Mouse (Mus musculus) MEL (cell line): ENCODE results near the gene Kndc1. TPM values are rescaled to one million over a fixed set of nuclear protein-coding genes. Genes with fewer than 3 reads are reported as not detected.

ENCODE experiments used
- DNase-seq: peaks from one replicate; pipeline ENCODE4 v3.0.0; 2011; ENCODE audit warnings: low read depth, low spot score
- H3K27ac ChIP-seq: 2 replicates; pipeline ENCODE4 v1.5.1; 2012; ENCODE audit warnings: low read depth, mild to moderate bottlenecking, control low read depth, low read length, moderate library complexity; ENCODE audit not compliant: control insufficient read depth
- H3K27me3 ChIP-seq, 2 experiments: fragments of 150-350 bp in 1 of 2; sonication (generic) in 1 of 2; 2 replicates each; pipeline ENCODE4 v1.6.1; 2012; ENCODE audit warnings: low read length in 2 of 2, mild to moderate bottlenecking in 2 of 2, improper control_type of control experiment in 1 of 2, moderate library complexity in 1 of 2; ENCODE audit not compliant: insufficient read depth in 2 of 2, control insufficient read depth in 1 of 2
- H3K36me3 ChIP-seq, 2 experiments: 2 replicates each; pipeline ENCODE4 v1.6.1; 2012 to 2014; ENCODE audit warnings: low read length in 2 of 2, improper control_type of control experiment in 1 of 2, inconsistent platforms in 1 of 2, mild to moderate bottlenecking in 1 of 2; ENCODE audit not compliant: insufficient read depth in 2 of 2, control insufficient read depth in 1 of 2
- H3K4me1 ChIP-seq, 2 experiments: fragments of 150-350 bp in 1 of 2; sonication (generic) in 1 of 2; 2 replicates each; pipeline ENCODE4 v1.6.1; 2012; ENCODE audit warnings: low read length in 2 of 2, improper control_type of control experiment in 1 of 2, mild to moderate bottlenecking in 1 of 2; ENCODE audit not compliant: insufficient read depth in 2 of 2, control insufficient read depth in 1 of 2
- H3K4me3 ChIP-seq, 2 experiments: fragments of 150-350 bp in 1 of 2; sonication (generic) in 1 of 2; 2 replicates each; pipeline ENCODE4 v1.5.1; 2012; ENCODE audit warnings: low read depth in 2 of 2, low read length in 2 of 2, mild to moderate bottlenecking in 2 of 2, moderate library complexity in 2 of 2, control low read depth in 1 of 2, improper control_type of control experiment in 1 of 2; ENCODE audit not compliant: control insufficient read depth in 1 of 2, insufficient read depth in 1 of 2
- H3K79me2 ChIP-seq: 2 replicates; pipeline ENCODE4 v1.6.1; 2012; ENCODE audit warnings: mild to moderate bottlenecking, low read length, moderate library complexity; ENCODE audit not compliant: control insufficient read depth, poor library complexity, insufficient read depth
- H3K9ac ChIP-seq: 2 replicates; pipeline ENCODE4 v1.6.1; 2012; ENCODE audit warnings: low read depth, mild to moderate bottlenecking, control low read depth, low read length, moderate library complexity; ENCODE audit not compliant: control insufficient read depth, poor library complexity, severe bottlenecking
- H3K9me3 ChIP-seq: fragments of 150-350 bp; sonication (generic); replicated peaks from 2 replicates; pipeline ENCODE4 v1.6.1; 2012; ENCODE audit warnings: mild to moderate bottlenecking, low read length, improper control_type of control experiment, moderate library complexity; ENCODE audit not compliant: insufficient read depth
- BHLHE40 ChIP-seq: IDR thresholded peaks from 2 replicates; pipeline ENCODE4 v1.6.1; 2012; ENCODE audit warnings: low read depth, mild to moderate bottlenecking, inconsistent platforms, low read length, improper control_type of control experiment, borderline replicate concordance
- CTCF ChIP-seq, 3 experiments: IDR thresholded peaks in 2 of 3; conservative IDR thresholded peaks in 1 of 3; 2 replicates each; pipeline ENCODE4 v1.5.1; 2011 to 2012; ENCODE audit warnings: low read length in 3 of 3, low read depth in 2 of 3, mild to moderate bottlenecking in 2 of 3, improper control_type of control experiment in 1 of 3, inconsistent platforms in 1 of 3, mixed read lengths in 1 of 3, moderate library complexity in 1 of 3; ENCODE audit not compliant: control insufficient read depth in 1 of 3, insufficient read depth in 1 of 3, poor library complexity in 1 of 3, severe bottlenecking in 1 of 3
- E2F4 ChIP-seq: IDR thresholded peaks from 2 replicates; pipeline ENCODE4 v1.6.1; 2011; ENCODE audit warnings: low read depth, low read length, improper control_type of control experiment, borderline replicate concordance
- EP300 ChIP-seq, 2 experiments: IDR thresholded peaks; 2 replicates each; pipeline ENCODE4 v1.6.1; 2011; ENCODE audit warnings: improper control_type of control experiment in 2 of 2, low read length in 2 of 2, low read depth in 1 of 2, mild to moderate bottlenecking in 1 of 2
- ETS1 ChIP-seq: IDR thresholded peaks from 2 replicates; pipeline ENCODE4 v1.6.1; 2012; ENCODE audit warnings: low read depth, mild to moderate bottlenecking, inconsistent platforms, low read length, improper control_type of control experiment, moderate library complexity
- GABPA ChIP-seq: IDR thresholded peaks from 2 replicates; pipeline ENCODE4 v1.6.1; 2012; ENCODE audit warnings: low read depth, mild to moderate bottlenecking, inconsistent platforms, low read length, improper control_type of control experiment, moderate library complexity
- JUND ChIP-seq: IDR thresholded peaks from 2 replicates; pipeline ENCODE4 v1.6.1; 2011; ENCODE audit warnings: low read depth, mild to moderate bottlenecking, improper control_type of control experiment, low read length
- MAFK ChIP-seq: IDR thresholded peaks from 2 replicates; pipeline ENCODE4 v1.6.1; 2011; ENCODE audit warnings: low read depth, mild to moderate bottlenecking, low read length, improper control_type of control experiment, borderline replicate concordance
- MEF2A ChIP-seq: IDR thresholded peaks from 2 replicates; pipeline ENCODE4 v1.6.1; 2014; ENCODE audit warnings: low read depth, mild to moderate bottlenecking, inconsistent platforms, low read length, improper control_type of control experiment; ENCODE audit not compliant: poor library complexity, insufficient replicate concordance, severe bottlenecking; ENCODE audit errors: extremely low read depth
- MYB ChIP-seq: IDR thresholded peaks from 2 replicates; pipeline ENCODE4 v1.6.1; 2011; ENCODE audit warnings: mild to moderate bottlenecking, low read depth, low read length, improper control_type of control experiment
- NRF1 ChIP-seq: IDR thresholded peaks from 2 replicates; pipeline ENCODE4 v1.6.1; 2014; ENCODE audit warnings: low read depth, mild to moderate bottlenecking, inconsistent platforms, low read length, improper control_type of control experiment, moderate library complexity; ENCODE audit not compliant: poor library complexity, insufficient read depth, severe bottlenecking
- POLR2A ChIP-seq, 2 experiments: IDR thresholded peaks; 2 replicates each; pipeline ENCODE4 v1.6.1; 2011 to 2012; ENCODE audit warnings: low read length in 2 of 2, mild to moderate bottlenecking in 2 of 2, control low read depth in 1 of 2, improper control_type of control experiment in 1 of 2, low read depth in 1 of 2, moderate library complexity in 1 of 2; ENCODE audit not compliant: control insufficient read depth in 1 of 2, insufficient read depth in 1 of 2, poor library complexity in 1 of 2
- POLR2AphosphoS2 ChIP-seq: IDR thresholded peaks from 2 replicates; pipeline ENCODE4 v1.6.1; 2011; ENCODE audit warnings: low read length, improper control_type of control experiment
- SMC3 ChIP-seq: IDR thresholded peaks from 2 replicates; pipeline ENCODE4 v1.6.1; 2011; ENCODE audit warnings: low read depth, low read length, improper control_type of control experiment
- TAL1 ChIP-seq: IDR thresholded peaks from 2 replicates; pipeline ENCODE4 v1.6.1; 2012; ENCODE audit warnings: mild to moderate bottlenecking, inconsistent platforms, low read length, moderate library complexity, mixed read lengths
- TCF12 ChIP-seq: IDR thresholded peaks from 2 replicates; pipeline ENCODE4 v1.6.1; 2014; ENCODE audit warnings: low read depth, mild to moderate bottlenecking, inconsistent platforms, low read length, improper control_type of control experiment, moderate library complexity
- UBTF ChIP-seq: IDR thresholded peaks from 2 replicates; pipeline ENCODE4 v1.6.1; 2012; ENCODE audit warnings: low read depth, mild to moderate bottlenecking, inconsistent platforms, low read length, improper control_type of control experiment, moderate library complexity, borderline replicate concordance; ENCODE audit not compliant: insufficient read depth
- ZC3H11A ChIP-seq: IDR thresholded peaks from 2 replicates; pipeline ENCODE4 v1.6.1; 2012; ENCODE audit warnings: low read depth, mild to moderate bottlenecking, inconsistent platforms, low read length, improper control_type of control experiment
- ZMIZ1 ChIP-seq: IDR thresholded peaks from 2 replicates; pipeline ENCODE4 v1.6.1; 2012; ENCODE audit warnings: low read depth, mild to moderate bottlenecking, inconsistent platforms, low read length, improper control_type of control experiment, moderate library complexity
- ZNF384 ChIP-seq: IDR thresholded peaks from 2 replicates; pipeline ENCODE4 v1.6.1; 2012; ENCODE audit warnings: low read depth, mild to moderate bottlenecking, inconsistent platforms, low read length, improper control_type of control experiment
- polyA plus RNA-seq, 2 experiments: library from polyadenylated mRNA; stranded (reverse) in 1 of 2; unstranded in 1 of 2; fragments of >175 nt in 1 of 2; fragments of >200 nt in 1 of 2; gene quantifications; 2 replicates each; pipeline versions ENCODE4 v1.2.1 to v1.2.4; 2012; ENCODE audit warnings: low replicate concordance in 2 of 2, low read depth in 1 of 2; ENCODE audit not compliant: insufficient read length in 2 of 2, insufficient read depth in 1 of 2, missing spikeins in 1 of 2
- total RNA-seq: library from RNA; depleted of rRNA; stranded (reverse); fragments of 300-350 nt; gene quantifications from 2 replicates; pipeline ENCODE4 v1.2.3, GENCODE M21; 2012

The Kndc1 gene
- total and polyA plus RNA-seq, 3 experiments = not detected

DNA sequence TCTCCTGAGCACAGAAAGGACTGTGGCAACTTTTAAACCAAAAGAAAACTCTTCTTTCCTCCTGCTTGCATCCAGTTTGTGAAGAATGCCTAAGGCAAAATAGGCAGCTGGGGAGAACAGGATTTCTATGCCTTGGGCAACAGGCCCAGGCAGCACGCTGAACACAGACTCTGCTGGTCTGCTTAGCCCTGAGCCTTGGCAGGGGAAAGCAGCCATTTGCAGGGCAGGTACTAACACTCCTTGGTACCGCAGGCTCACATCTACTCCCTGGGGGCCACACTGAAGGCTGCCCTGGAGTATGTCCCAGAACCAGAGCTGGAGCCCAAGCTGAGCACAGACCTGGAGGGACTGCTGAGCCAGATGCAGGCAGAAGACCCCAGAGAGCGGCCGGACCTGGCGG lies 13.7 kb downstream of the Kndc1 start:
- Histone ChIP-seq H3K9ac (no peak overlapping the region), H3K27me3 (no peaks in the 10 kb centered on the region), H3K36me3 (no peaks in the 10 kb centered on the region), H3K79me2 (no peaks in the 10 kb centered on the region), H3K9me3 (no peaks in the 10 kb centered on the region), H3K4me1 (no peaks in the 10 kb centered on the region), H3K4me3 (no peak overlapping the region), H3K27ac (no peak overlapping the region)
- TF ChIP-seq EP300 (IDR thresholded peaks at IDR 0.05; ENCODE audit: low read depth in 1 of 2, low read length in 2 of 2) (no peak), JUND (no peak), ZNF384 (no peak), UBTF (no peak), TCF12 (no peak), MYB (no peak), MEF2A (no peak), E2F4 (no peak), POLR2AphosphoS2 (no peak), TAL1 (no peak), NRF1 (no peak)
- DNase-seq = no peak

DNA sequence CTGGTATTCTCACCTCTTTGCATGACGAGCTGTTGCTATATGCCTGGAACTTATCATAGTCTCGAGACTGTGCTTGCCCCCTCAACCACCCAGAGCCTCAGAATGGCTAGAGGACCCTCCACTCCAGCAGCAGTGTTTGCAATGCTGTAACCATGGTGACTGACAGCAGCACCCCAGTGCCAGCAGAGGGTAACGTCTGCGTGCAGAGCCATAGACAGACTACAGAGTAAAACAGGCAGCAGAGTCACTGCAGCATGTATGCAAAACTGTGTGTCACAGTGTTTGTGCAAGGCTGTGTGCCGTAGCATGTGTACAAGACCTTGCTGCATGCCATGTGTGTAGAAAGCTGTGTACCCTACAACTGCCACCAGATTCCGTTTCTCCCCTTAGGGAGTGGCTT lies 15.0 kb downstream of the Kndc1 start:
- TF ChIP-seq GABPA = no peak
- no peak for TF ChIP-seq POLR2A (IDR thresholded peaks at IDR 0.05; ENCODE audit: control insufficient read depth in 1 of 2, insufficient read depth in 1 of 2, low read depth in 1 of 2, low read length in 2 of 2, poor library complexity in 1 of 2)
- no peak for TF ChIP-seq SMC3
- TF ChIP-seq ZC3H11A = no peak
- TF ChIP-seq BHLHE40 = no peak
- TF ChIP-seq ZMIZ1 = no peak
- no peak for TF ChIP-seq ETS1
- TF ChIP-seq EP300 (IDR thresholded peaks at IDR 0.05; ENCODE audit: low read depth in 1 of 2, low read length in 2 of 2) = no peak
- TF ChIP-seq CTCF (IDR thresholded peaks at IDR 0.05 in 2 of 3, conservative IDR thresholded peaks at IDR 0.05 in 1 of 3; ENCODE audit: control insufficient read depth in 1 of 3, insufficient read depth in 1 of 3, low read depth in 2 of 3, low read length in 3 of 3, poor library complexity in 1 of 3, severe bottlenecking in 1 of 3) = no peak
- no peak for TF ChIP-seq MYB
- TF ChIP-seq MAFK = no peak
- no peaks in the 10 kb centered on the region for H3K4me1 ChIP-seq
- no peak for DNase-seq
- no peak overlapping the region for H3K27ac ChIP-seq
- H3K36me3 ChIP-seq = no peaks in the 10 kb centered on the region
- H3K27me3 ChIP-seq = no peaks in the 10 kb centered on the region
- no peaks in the 10 kb centered on the region for H3K79me2 ChIP-seq
- H3K9ac ChIP-seq = no peak overlapping the region
- no peak overlapping the region for H3K4me3 ChIP-seq
- no peaks in the 10 kb centered on the region for H3K9me3 ChIP-seq
